Mouse (Mus musculus): Measurements from ENCODE around the gene Gpr173.

DNA sequence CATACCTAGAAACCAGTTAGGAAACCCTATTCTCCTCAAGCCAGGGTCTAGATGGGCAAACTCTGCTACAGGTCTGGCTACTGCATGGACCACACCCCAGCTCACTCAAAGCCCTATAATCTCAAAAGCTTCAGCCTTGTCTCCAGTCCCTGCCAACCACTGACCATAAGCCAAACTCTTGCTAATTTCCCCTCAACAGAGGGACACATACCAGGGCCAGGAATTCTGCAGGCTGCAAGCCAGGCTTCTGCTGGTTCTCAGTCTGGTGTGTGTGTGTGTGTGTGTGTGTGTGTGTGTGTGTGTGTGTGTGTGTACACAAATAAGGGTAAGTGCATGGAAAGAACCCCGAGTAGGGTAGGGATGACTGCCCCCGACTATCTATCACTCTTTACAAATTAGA, 2.1 kb downstream of the Gpr173 start:
- TF ChIP-seq POLR2A (IDR thresholded peaks at IDR 0.05; ENCODE audit: insufficient read depth, low read length) (no peak), CTCF (IDR thresholded peaks at IDR 0.05; ENCODE audit: low read depth, low read length) (no peak), EP300 (IDR thresholded peaks at IDR 0.05; ENCODE audit: insufficient read depth, low read depth, low read length) (no peak)
